Mouse (Mus musculus) lung, adult 2 months (tissue): ENCODE measurements around the gene Gorasp2. TPM values are rescaled to one million over a fixed set of nuclear protein-coding genes. Genes with fewer than 3 reads are reported as not detected.

ENCODE experiments used
- DNase-seq: peaks from one replicate; pipeline ENCODE4 v3.0.0; 2022
- H3K4me1 ChIP-seq: fragments of 200-500 bp; 2 replicates; pipeline ENCODE4 v1.6.1; 2011; ENCODE audit warnings: low read length; ENCODE audit not compliant: control insufficient read depth, insufficient read depth
- H3K4me3 ChIP-seq: fragments of 200-500 bp; replicated peaks from 2 replicates; pipeline ENCODE3; 2011; ENCODE audit warnings: low read depth, mild to moderate bottlenecking, control low read depth, low read length; ENCODE audit errors: extremely low read depth
- CTCF ChIP-seq: fragments of 200-500 bp; IDR thresholded peaks from 2 replicates; pipeline ENCODE4 v1.5.1; 2011; ENCODE audit warnings: mild to moderate bottlenecking, low read length, control low read depth; ENCODE audit not compliant: insufficient read depth
- POLR2A ChIP-seq: fragments of 200-500 bp; IDR thresholded peaks from 2 replicates; pipeline ENCODE4 v1.6.1; 2011; ENCODE audit warnings: low read depth, mild to moderate bottlenecking, control low read depth, low read length, borderline replicate concordance; ENCODE audit errors: extremely low read depth
- WGBS: fragments of 180-500 bp; shearing (Covaris S2); methylation state at CpG from one replicate; pipeline ENCODE4 v1.1.7; 2018; 5-methylcytosine and 5-hydroxymethylcytosine counted together
- polyA plus RNA-seq: library from polyadenylated mRNA; depleted of rRNA; stranded (reverse); fragments of >200 nt; gene quantifications from 2 replicates; pipeline ENCODE4 v1.2.3, GENCODE M21; 2012

Gene Gorasp2
- polyA plus RNA-seq, 1 experiment: 95.5 TPM

DNA sequence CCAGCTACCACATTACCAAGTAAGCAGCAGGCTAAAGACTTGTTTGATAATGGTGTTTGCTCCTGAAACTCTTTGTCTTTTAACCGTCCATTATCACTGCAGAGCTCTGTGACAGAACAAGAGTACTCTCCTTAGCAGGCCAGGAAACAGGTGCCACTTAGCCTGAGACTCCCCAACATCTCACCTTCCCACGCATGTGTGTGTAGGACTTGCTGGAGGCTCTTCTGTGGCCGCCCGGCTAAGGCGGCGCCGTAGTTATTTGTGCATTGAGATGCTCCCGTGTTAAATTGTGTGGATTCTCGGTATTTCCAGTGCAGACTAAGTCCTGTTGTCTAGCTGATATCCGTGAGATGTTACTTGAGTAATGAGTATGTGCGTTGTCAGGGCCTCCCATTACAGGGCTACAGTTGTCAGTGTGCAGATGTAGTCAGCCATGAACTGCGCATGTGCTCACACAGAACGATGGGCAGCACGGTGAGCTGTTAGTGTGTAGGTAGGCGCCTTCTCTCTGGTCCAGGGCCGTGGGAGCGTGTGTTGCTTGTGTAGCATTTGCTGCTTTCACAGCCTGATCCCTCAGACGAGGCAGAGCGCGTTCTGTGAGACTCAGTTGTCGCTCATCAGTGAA, 27.2 kb downstream of the Gorasp2 start:
- Histone ChIP-seq H3K4me3 (no peak overlapping the region), H3K4me1 (no peaks in the 10 kb centered on the region)
- WGBS: 95% methylated on average over 21 of the region's 21 CpGs
- TF ChIP-seq CTCF (no peak), POLR2A (no peak)
- DNase-seq: no peak

DNA sequence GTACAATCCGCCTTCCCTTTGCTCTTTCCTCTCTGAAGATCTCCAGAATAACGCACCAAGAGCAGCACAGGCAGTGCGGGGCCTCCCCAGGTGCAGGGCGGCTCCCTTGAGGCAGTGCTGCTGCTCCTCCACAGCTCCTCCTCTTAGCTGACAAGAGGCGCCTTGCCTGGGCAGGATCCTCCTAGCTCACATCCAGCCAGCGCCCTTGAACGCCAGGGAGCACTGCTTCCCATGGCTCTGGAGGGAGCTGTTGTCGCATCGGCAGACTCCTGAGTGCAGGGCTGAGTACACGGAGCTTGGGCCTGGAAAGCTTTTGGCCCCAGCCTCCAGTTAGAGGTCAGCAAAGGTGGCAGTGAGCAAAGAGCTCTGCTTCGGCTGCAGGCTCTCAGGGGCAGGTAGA, 28.8 kb downstream of the Gorasp2 start:
- DNase-seq: no peak
- Histone ChIP-seq H3K4me1 (no peaks in the 10 kb centered on the region), H3K4me3 (no peak overlapping the region)
- 76% methylated on average over 11 of the region's 11 CpGs for WGBS
- no peak for TF ChIP-seq POLR2A
- TF ChIP-seq CTCF: no peak

DNA sequence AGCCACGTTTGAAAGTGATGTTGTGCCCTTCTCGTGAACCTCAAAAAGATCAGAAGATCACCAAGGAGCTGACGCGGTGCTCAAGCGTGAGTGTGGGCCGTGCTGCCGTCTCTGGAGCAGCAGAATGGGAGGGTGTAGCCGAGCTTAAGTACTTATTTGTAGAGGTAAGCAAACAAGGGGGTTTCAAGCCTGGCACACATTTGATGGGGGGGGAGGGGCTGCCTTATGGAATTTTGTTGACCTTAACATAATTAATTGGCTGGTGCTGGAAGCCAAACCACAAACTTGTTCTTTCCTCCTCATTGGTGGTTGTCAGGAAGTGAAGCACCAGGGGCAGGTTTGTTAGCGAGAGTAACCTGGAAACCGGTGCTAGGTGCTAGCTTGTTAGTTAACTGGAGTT, 34.3 kb downstream of the Gorasp2 start:
- Histone ChIP-seq H3K4me3 (no peak overlapping the region), H3K4me1 (no peaks in the 10 kb centered on the region)
- WGBS: 77% methylated on average over 10 of the region's 10 CpGs
- no peak for DNase-seq
- TF ChIP-seq POLR2A (no peak), CTCF (no peak)

DNA sequence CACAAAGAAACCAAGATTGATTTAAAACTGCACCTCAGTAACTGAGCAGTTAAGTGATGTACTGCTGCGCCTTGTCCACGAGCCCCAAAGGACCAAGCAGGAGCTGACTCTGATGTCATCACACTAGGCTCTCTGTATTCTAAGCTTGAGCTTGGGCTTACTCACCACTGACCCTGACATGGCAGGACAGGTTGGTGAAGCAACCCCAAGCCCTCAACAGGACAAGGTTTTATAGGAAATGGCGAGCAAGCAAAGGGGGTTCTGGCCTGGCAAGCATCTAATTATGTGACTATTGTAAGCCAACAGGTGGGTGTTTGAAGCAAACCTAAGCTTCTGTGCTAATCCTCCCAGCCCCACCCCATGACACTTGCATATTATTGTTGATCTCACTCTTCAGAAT, 39.5 kb downstream of the Gorasp2 start:
- TF ChIP-seq POLR2A: no peak
- TF ChIP-seq CTCF: no peak
- Histone ChIP-seq H3K4me3 (no peak overlapping the region), H3K4me1 (peaks cover 3% of the 10 kb centered on the region; the same call in 1 of the 2 replicates)
- DNase-seq: no peak
- WGBS: 94% methylated on average over 3 of the region's 3 CpGs

DNA sequence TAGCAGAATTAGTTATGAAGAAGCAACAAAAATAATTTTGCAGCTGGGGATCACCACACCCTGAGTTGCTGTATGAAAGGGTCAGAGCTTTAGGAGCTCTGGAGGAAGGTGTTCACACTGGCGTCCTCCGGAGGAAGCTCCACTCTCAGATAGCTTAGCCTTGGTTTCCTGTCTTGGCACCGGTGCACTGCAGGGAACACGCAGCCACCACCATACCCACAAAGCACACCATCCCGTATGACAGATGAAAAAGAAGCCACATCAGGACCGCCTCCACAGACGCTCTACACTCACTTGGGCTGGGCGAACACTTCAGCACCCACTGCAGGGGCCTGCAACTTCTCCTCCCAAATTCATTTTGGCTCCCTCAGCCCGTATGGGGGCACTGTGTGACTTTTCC, 40.2 kb downstream of the Gorasp2 start:
- no peak overlapping the region for H3K4me3 ChIP-seq
- TF ChIP-seq CTCF (no peak), POLR2A (no peak)
- 35% methylated on average over 9 of the region's 9 CpGs for WGBS
- H3K4me1 ChIP-seq: peaks cover 3% of the 10 kb centered on the region; the same call in 1 of the 2 replicates
- no peak for DNase-seq

DNA sequence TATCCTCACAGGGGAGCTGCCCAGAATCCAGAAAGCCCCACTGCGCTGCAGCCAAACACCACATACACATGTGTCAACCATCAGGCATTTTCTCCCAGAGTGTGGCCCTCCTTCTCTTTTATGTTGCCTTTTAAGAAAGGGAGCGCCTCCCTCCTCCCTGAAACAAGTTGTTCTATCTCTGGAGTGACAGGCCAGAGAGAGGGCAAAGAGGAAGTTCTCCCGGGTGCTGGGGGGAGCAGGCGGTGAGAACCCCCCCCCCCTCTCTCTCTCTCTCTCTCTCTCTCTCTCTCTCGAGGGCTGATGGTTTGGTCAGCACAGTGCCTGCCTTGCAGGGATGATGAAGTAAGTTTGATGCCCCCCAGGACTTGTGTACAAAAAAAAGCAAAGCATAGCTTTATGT, 41.0 kb downstream of the Gorasp2 start:
- DNase-seq: no peak
- H3K4me3 ChIP-seq: no peak overlapping the region
- WGBS: 31% methylated on average over 5 of the region's 5 CpGs
- TF ChIP-seq POLR2A (no peak), CTCF (no peak)
- peaks cover 3% of the 10 kb centered on the region; the same call in 1 of the 2 replicates for H3K4me1 ChIP-seq

DNA sequence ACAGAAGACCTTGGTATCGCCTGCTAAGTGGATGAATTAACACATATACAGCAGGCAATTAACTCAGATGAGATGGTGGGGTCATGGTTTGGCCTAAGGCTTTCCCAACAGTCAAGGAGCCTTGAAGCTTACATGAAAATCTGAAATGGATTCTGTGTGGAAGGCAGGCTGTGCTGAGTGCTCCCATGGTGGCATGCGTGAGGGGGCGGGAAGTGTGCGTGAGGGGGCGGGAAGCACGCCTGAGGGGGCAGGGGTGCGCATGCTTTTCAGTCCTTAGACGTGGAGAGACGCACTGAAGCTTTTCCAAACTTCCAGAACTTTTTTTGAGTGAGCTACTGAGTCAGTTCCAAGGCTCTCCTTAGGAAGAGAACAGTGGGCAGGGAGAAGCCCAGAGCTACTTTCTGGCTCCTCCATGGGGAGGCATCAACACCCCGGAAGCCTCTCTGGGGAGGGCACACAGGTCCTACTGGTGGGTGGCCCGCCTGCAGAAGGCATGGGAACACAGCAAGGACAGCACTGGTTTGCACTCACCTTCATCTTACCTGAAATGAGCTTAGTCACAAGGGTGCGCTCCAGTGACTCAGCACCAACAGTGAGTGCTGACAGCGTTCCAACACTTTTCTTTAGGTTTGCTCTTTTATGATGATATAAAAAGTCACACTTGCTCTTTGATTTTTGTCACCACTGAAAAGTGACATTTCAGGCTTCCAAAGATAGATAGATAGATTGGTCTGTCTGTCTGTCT, 47.8 kb downstream of the Gorasp2 start:
- WGBS: 77% methylated on average over 13 of the region's 13 CpGs
- peaks cover 3% of the 10 kb centered on the region; the same call in 1 of the 2 replicates for H3K4me1 ChIP-seq
- TF ChIP-seq CTCF (no peak), POLR2A (no peak)
- H3K4me3 ChIP-seq: no peak overlapping the region
- DNase-seq: no peak

DNA sequence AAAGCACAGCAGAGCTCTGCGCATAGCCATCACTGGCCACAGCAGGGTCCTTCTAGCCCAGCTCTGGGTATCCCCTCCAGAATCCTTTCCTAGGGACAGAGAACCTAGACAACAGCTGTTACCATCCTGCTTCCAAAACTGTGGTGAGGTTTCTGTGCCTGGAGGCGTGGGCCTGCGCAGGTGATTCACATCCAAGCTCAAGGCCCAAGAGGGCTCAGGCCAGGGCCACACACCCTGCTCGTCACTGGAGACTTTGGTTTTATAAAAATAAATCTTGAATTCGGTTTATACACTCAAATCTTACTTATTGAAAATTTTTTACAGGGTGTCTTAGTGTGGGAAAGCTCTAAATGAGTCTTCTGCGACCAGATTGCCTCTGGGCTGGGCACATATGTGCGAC, 48.9 kb downstream of the Gorasp2 start:
- WGBS: 92% methylated on average over 7 of the region's 7 CpGs
- TF ChIP-seq CTCF (no peak), POLR2A (no peak)
- no peaks in the 10 kb centered on the region for H3K4me1 ChIP-seq
- DNase-seq: no peak
- H3K4me3 ChIP-seq: no peak overlapping the region

DNA sequence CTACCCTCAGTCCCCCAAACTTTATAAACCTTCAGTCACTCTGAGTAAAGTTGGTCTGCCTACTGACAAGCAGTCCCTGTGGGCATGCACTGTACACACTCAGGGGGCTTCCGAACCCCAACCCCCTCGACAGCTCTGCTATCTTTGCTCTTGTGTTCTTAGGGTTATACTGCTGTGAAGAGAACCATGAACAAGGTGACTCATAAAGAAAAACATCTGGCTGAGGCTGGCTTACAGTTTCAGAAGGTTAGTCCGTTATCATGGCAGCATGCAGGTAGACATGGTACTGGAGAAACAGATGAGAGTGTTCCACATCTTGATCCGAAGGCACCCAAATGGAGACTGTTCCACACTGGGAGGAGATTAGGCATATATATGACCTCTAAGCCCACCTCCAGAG, 49.5 kb downstream of the Gorasp2 start:
- no peaks in the 10 kb centered on the region for H3K4me1 ChIP-seq
- 91% methylated on average over 4 of the region's 4 CpGs for WGBS
- no peak for TF ChIP-seq POLR2A
- TF ChIP-seq CTCF: no peak
- no peak for DNase-seq
- H3K4me3 ChIP-seq: no peak overlapping the region
